8 mouse cellular contexts compared by ENCODE assay signal in genomic region chr4:155563400-155564231, GRCm38 (mm10). TPM values are rescaled to one million over a fixed set of nuclear protein-coding genes. Genes with fewer than 3 reads are reported as not detected.
DNase-seq lines count a peak whose midpoint lies in the region; ATAC-seq lines count a peak whose summit lies in the region.

No protein-coding gene starts in this region.

- DNase-seq in adrenal gland, adult (ENCODE audit: inconsistent age in 2 of 2, low spot score in 1 of 2) = peak; percentile 97 to 100
- peak; percentile 100 for DNase-seq in embryo, embryonic 10.5 days (ENCODE audit: low spot score)
- peak; percentile 96 for DNase-seq in gastrocnemius, postnatal 14 days
- DNase-seq in left cerebral cortex, postnatal 10 days (ENCODE audit: extremely low spot score in 1 of 2, low spot score in 2 of 2) = peak; percentile 94 to 95
- DNase-seq in right cerebral cortex, postnatal 25 days = peak; percentile 94
- DNase-seq in urinary bladder, postnatal 4 days (ENCODE audit: low spot score in 2 of 2) = peak; percentile 96 to 97

- peak; percentile 80 for ATAC-seq in inflammation-experienced regulatory T-cells, adult 6 months
- peak; percentile 85 for ATAC-seq in megakaryocyte-erythroid progenitor cell, adult 5-6 weeks (replicated peaks; ENCODE audit: low FRiP score, low TSS enrichment, poor library complexity, severe bottlenecking)

- intact Hi-C loops in gastrocnemius, postnatal 14 days (cut with DNase I; ENCODE audit: low total_unique reads) = no loop called here
- intact Hi-C loops in left cerebral cortex, postnatal 10 days (cut with DNase I) = no loop called here

RNA-seq across cellular contexts. Expression of gene Nadk, which starts 1.4 kb away (rescaled TPM):
- total RNA-seq in gastrocnemius, postnatal 14 days (2021) = 10 to 100 TPM; 14.5 to 19.6 TPM
- polyA plus RNA-seq in inflammation-experienced regulatory T-cells, adult 6 months (2017; shearing (Covaris generic)) = 10 to 100 TPM; 50.9 to 55.9 (median 53.2) TPM
- total RNA-seq in left cerebral cortex, postnatal 10 days (2021) = 10 to 100 TPM; 47.9 TPM
- 76.3 and 86.5 TPM in 2 replicates for total RNA-seq in megakaryocyte-erythroid progenitor cell, adult 5-6 weeks (2014; fragmentation: Nextera tagmentation)
- total RNA-seq in megakaryocyte-erythroid progenitor cell, adult 5-6 weeks (2017) = 49.9 and 65.2 TPM in 2 replicates

RNA-seq across cellular contexts. Expression of gene Slc35e2, which starts 37.6 kb away (rescaled TPM):
- 1 to 10 TPM; 4.6 to 4.7 TPM for total RNA-seq in gastrocnemius, postnatal 14 days (2021)
- polyA plus RNA-seq in inflammation-experienced regulatory T-cells, adult 6 months (2017; shearing (Covaris generic)) = 1 to 10 TPM; 7.9 to 9.1 (median 8.5) TPM
- total RNA-seq in left cerebral cortex, postnatal 10 days (2021) = 10 to 100 TPM; 44.1 to 45.2 TPM
- 45.1 and 60.2 TPM in 2 replicates for total RNA-seq in megakaryocyte-erythroid progenitor cell, adult 5-6 weeks (2014; fragmentation: Nextera tagmentation)
- total RNA-seq in megakaryocyte-erythroid progenitor cell, adult 5-6 weeks (2017) = 30.4 and 31.1 TPM in 2 replicates

Comparison
In these comparisons a context has a peak if more than half of its experiments do, and no peak if none do; other contexts are left out.
1. Peak in every context shown above with its lines: DNase-seq and ATAC-seq.
2. RNA of gene Slc35e2, which starts 37.6 kb away (total RNA-seq): 44.1 to 45.2 TPM in left cerebral cortex, postnatal 10 days and 30.4 to 60.2 TPM in megakaryocyte-erythroid progenitor cell, adult 5-6 weeks; 4.6 to 4.7 TPM in gastrocnemius, postnatal 14 days; every median in the first group is over 4 times any median in the second.